Mouse (Mus musculus) left cerebral cortex, postnatal 4 days (tissue): ENCODE measurements around the gene S100a4. TPM values are rescaled to one million over a fixed set of nuclear protein-coding genes. Genes with fewer than 3 reads are reported as not detected.

Experiments
- total RNA-seq, 2 experiments: library from RNA; stranded (reverse); gene quantifications; 2 replicates each; pipeline ENCODE4 v1.2.3; 2021

Gene S100a4
- total RNA-seq, 2 experiments from 2014 or later = 3.3 to 6.2 TPM

Other genes with a start within 250 kb of the S100a4 start
- gene Slc27a3, start 213.8 kb upstream of the S100a4 start, total RNA-seq = 10 to 100 TPM; 25.8 to 26.3 TPM
- gene Ints3, start 170.1 kb upstream of the S100a4 start, total RNA-seq = 10 to 100 TPM; 71.0 to 73.8 TPM
- 1 to 10 TPM; 3.1 to 3.8 TPM for gene Npr1, start 137.9 kb upstream of the S100a4 start, total RNA-seq
- gene Ilf2, start 127.6 kb upstream of the S100a4 start, total RNA-seq = 100 to 1,000 TPM; 155 to 161 TPM
- 10 to 100 TPM; 35.4 to 37.2 TPM for gene Snapin, start 112.7 kb upstream of the S100a4 start, total RNA-seq
- gene Chtop, start 94.3 kb upstream of the S100a4 start, total RNA-seq = 100 to 1,000 TPM; 193 to 199 TPM
- gene S100a1, start 89.4 kb upstream of the S100a4 start, total RNA-seq = 10 to 100 TPM; 25.2 to 25.4 TPM
- gene S100a13, start 89.3 kb upstream of the S100a4 start, total RNA-seq = 10 to 100 TPM in 1 of 2 experiments, 1 to 10 TPM in 1; 9.7 to 12.2 TPM
- not detected for gene S100a14, start 76.9 kb upstream of the S100a4 start, total RNA-seq
- gene S100a16, start 66.5 kb upstream of the S100a4 start, total RNA-seq = 10 to 100 TPM; 46.9 to 51.6 TPM
- gene S100a3, start 43.2 kb upstream of the S100a4 start, total RNA-seq = 1 to 10 TPM in 1 of 2 experiments, under 1 TPM in 1; 0.40 to 2.0 TPM
- gene S100a2, start 13.5 kb upstream of the S100a4 start, total RNA-seq = not detected
- not detected for gene Gm42674, start 1.9 kb upstream of the S100a4 start, total RNA-seq
- gene S100a5, start 4.8 kb downstream of the S100a4 start, total RNA-seq = not detected
- gene S100a6, start 9.1 kb downstream of the S100a4 start, total RNA-seq = 10 to 100 TPM; 13.1 to 20.7 TPM
- gene S100a7a, start 50.2 kb downstream of the S100a4 start, total RNA-seq = under 1 TPM; 0.30 to 0.46 TPM
- gene S100a8, start 65.2 kb downstream of the S100a4 start, total RNA-seq = 1 to 10 TPM; 1.5 to 1.7 TPM
- 1 to 10 TPM; 1.3 to 2.0 TPM for gene S100a9, start 92.0 kb downstream of the S100a4 start, total RNA-seq
- gene Pglyrp4, start 123.1 kb downstream of the S100a4 start, total RNA-seq = not detected
- not detected for gene Gm5849, start 174.1 kb downstream of the S100a4 start, total RNA-seq